Mouse (Mus musculus): ENCODE results near the gene Lrrc8d. TPM values are rescaled to one million over a fixed set of nuclear protein-coding genes. Genes with fewer than 3 reads are reported as not detected.

Gene Lrrc8d
- total and polyA plus RNA-seq, 2 experiments from 2014 or later: 8.8 to 10.0 TPM

GRCm38 (mm10) chr5:105867841-105868447, 168.2 kb downstream of the Lrrc8d start:
- peak; percentile 78 for DNase-seq (ENCODE audit: low spot score)
- Histone ChIP-seq H3K27ac (ENCODE audit: low read depth) (peak overlapping the region; percentile 30), H3K9me3 (replicated peaks; ENCODE audit: control insufficient read depth, low read length) (no peaks in the 10 kb centered on the region), H3K4me2 (ENCODE audit: low read depth, low read length) (peak overlapping the region; percentile 36), H3K27me3 (ENCODE audit: control insufficient read depth, insufficient read depth, low read length) (no peaks in the 10 kb centered on the region), H3K4me3 (ENCODE audit: low read depth, low read length) (peak overlapping the region; percentile 1; the same call in 1 of the 2 replicates), H3K9ac (replicated peaks; ENCODE audit: low read depth, low read length) (no peak overlapping the region), H3K4me1 (ENCODE audit: control insufficient read depth, insufficient read depth) (peaks cover 13% of the 10 kb centered on the region), H3K36me3 (replicated peaks; ENCODE audit: control insufficient read depth, insufficient read depth, low read length) (no peaks in the 10 kb centered on the region)
- no peak for TF ChIP-seq EP300 (IDR thresholded peaks at IDR 0.05; ENCODE audit: low read depth)
- no peak for TF ChIP-seq CTCF (IDR thresholded peaks at IDR 0.05; ENCODE audit: low read depth)
- WGBS: 43% methylated on average over 16 of the region's 16 CpGs
- ATAC-seq (ENCODE audit: insufficient read depth, low read depth): peak; percentile 71; the same call in 1 of the 2 replicates

GRCm38 (mm10) chr5:105868593-105868992, 168.8 kb downstream of the Lrrc8d start:
- peak; percentile 76 for DNase-seq (ENCODE audit: low spot score)
- no peaks in the 10 kb centered on the region for H3K9me3 ChIP-seq (replicated peaks; ENCODE audit: control insufficient read depth, low read length)
- no peaks in the 10 kb centered on the region for H3K27me3 ChIP-seq (ENCODE audit: control insufficient read depth, insufficient read depth, low read length)
- 26% methylated on average over 3 of the region's 3 CpGs for WGBS
- H3K36me3 ChIP-seq (replicated peaks; ENCODE audit: control insufficient read depth, insufficient read depth, low read length): no peaks in the 10 kb centered on the region
- peaks cover 16% of the 10 kb centered on the region for H3K4me1 ChIP-seq (ENCODE audit: control insufficient read depth, insufficient read depth)
- TF ChIP-seq EP300 (IDR thresholded peaks at IDR 0.05; ENCODE audit: low read depth): no peak
- TF ChIP-seq CTCF (IDR thresholded peaks at IDR 0.05; ENCODE audit: low read depth): peak; percentile 92
- no peak overlapping the region for H3K4me3 ChIP-seq (ENCODE audit: low read depth, low read length)
- no peak overlapping the region for H3K4me2 ChIP-seq (ENCODE audit: low read depth, low read length)
- peak overlapping the region; percentile 30; the same call in 1 of the 2 replicates for H3K27ac ChIP-seq (ENCODE audit: low read depth)
- peak; percentile 70; the same call in 1 of the 2 replicates for ATAC-seq (ENCODE audit: insufficient read depth, low read depth)
- H3K9ac ChIP-seq (replicated peaks; ENCODE audit: low read depth, low read length): no peak overlapping the region

- no peak overlapping the region for H3K27ac ChIP-seq (ENCODE audit: low read depth)
- no peak for DNase-seq (ENCODE audit: low spot score)
- no peaks in the 10 kb centered on the region for H3K27me3 ChIP-seq (ENCODE audit: control insufficient read depth, insufficient read depth, low read length)
- no peaks in the 10 kb centered on the region for H3K9me3 ChIP-seq (replicated peaks; ENCODE audit: control insufficient read depth, low read length)
- no peak overlapping the region for H3K4me2 ChIP-seq (ENCODE audit: low read depth, low read length)
- peaks cover 16% of the 10 kb centered on the region for H3K4me1 ChIP-seq (ENCODE audit: control insufficient read depth, insufficient read depth)
- ATAC-seq (ENCODE audit: insufficient read depth, low read depth): no peak
- WGBS: 75% methylated on average over 7 of the region's 7 CpGs
- TF ChIP-seq EP300 (IDR thresholded peaks at IDR 0.05; ENCODE audit: low read depth) (no peak), CTCF (IDR thresholded peaks at IDR 0.05; ENCODE audit: low read depth) (no peak)
- no peak overlapping the region for H3K9ac ChIP-seq (replicated peaks; ENCODE audit: low read depth, low read length)
- no peak overlapping the region for H3K4me3 ChIP-seq (ENCODE audit: low read depth, low read length)
- no peaks in the 10 kb centered on the region for H3K36me3 ChIP-seq (replicated peaks; ENCODE audit: control insufficient read depth, insufficient read depth, low read length)
Observed at GRCm38 (mm10) chr5:105869739-105870138, 170.0 kb downstream of the Lrrc8d start.

GRCm38 (mm10) chr5:105871140-105871539, 171.4 kb downstream of the Lrrc8d start:
- no peaks in the 10 kb centered on the region for H3K27me3 ChIP-seq (ENCODE audit: control insufficient read depth, insufficient read depth, low read length)
- no peaks in the 10 kb centered on the region for H3K36me3 ChIP-seq (replicated peaks; ENCODE audit: control insufficient read depth, insufficient read depth, low read length)
- TF ChIP-seq EP300 (IDR thresholded peaks at IDR 0.05; ENCODE audit: low read depth) (no peak), CTCF (IDR thresholded peaks at IDR 0.05; ENCODE audit: low read depth) (no peak)
- no peak for ATAC-seq (ENCODE audit: insufficient read depth, low read depth)
- 66% methylated on average over 3 of the region's 3 CpGs for WGBS
- H3K4me3 ChIP-seq (ENCODE audit: low read depth, low read length): no peak overlapping the region
- H3K9ac ChIP-seq (replicated peaks; ENCODE audit: low read depth, low read length): no peak overlapping the region
- H3K27ac ChIP-seq (ENCODE audit: low read depth): no peak overlapping the region
- no peak for DNase-seq (ENCODE audit: low spot score)
- no peaks in the 10 kb centered on the region for H3K9me3 ChIP-seq (replicated peaks; ENCODE audit: control insufficient read depth, low read length)
- peaks cover 16% of the 10 kb centered on the region for H3K4me1 ChIP-seq (ENCODE audit: control insufficient read depth, insufficient read depth)
- no peak overlapping the region for H3K4me2 ChIP-seq (ENCODE audit: low read depth, low read length)

- H3K4me1 ChIP-seq (ENCODE audit: control insufficient read depth, insufficient read depth): peaks cover 16% of the 10 kb centered on the region
- DNase-seq (ENCODE audit: low spot score) (no peak), ATAC-seq (ENCODE audit: insufficient read depth, low read depth) (no peak)
- no peak overlapping the region for H3K4me2 ChIP-seq (ENCODE audit: low read depth, low read length)
- H3K27ac ChIP-seq (ENCODE audit: low read depth): no peak overlapping the region
- no peaks in the 10 kb centered on the region for H3K27me3 ChIP-seq (ENCODE audit: control insufficient read depth, insufficient read depth, low read length)
- H3K9ac ChIP-seq (replicated peaks; ENCODE audit: low read depth, low read length): no peak overlapping the region
- 79% methylated on average over 8 of the region's 8 CpGs for WGBS
- H3K9me3 ChIP-seq (replicated peaks; ENCODE audit: control insufficient read depth, low read length): no peaks in the 10 kb centered on the region
- no peak for TF ChIP-seq EP300 (IDR thresholded peaks at IDR 0.05; ENCODE audit: low read depth)
- no peak for TF ChIP-seq CTCF (IDR thresholded peaks at IDR 0.05; ENCODE audit: low read depth)
- H3K36me3 ChIP-seq (replicated peaks; ENCODE audit: control insufficient read depth, insufficient read depth, low read length): no peaks in the 10 kb centered on the region
- no peak overlapping the region for H3K4me3 ChIP-seq (ENCODE audit: low read depth, low read length)
Observed at GRCm38 (mm10) chr5:105872176-105872575, 172.4 kb downstream of the Lrrc8d start.

- H3K4me2 ChIP-seq (ENCODE audit: low read depth, low read length): no peak overlapping the region
- H3K9ac ChIP-seq (replicated peaks; ENCODE audit: low read depth, low read length): no peak overlapping the region
- H3K4me3 ChIP-seq (ENCODE audit: low read depth, low read length): no peak overlapping the region
- no peaks in the 10 kb centered on the region for H3K27me3 ChIP-seq (ENCODE audit: control insufficient read depth, insufficient read depth, low read length)
- H3K4me1 ChIP-seq (ENCODE audit: control insufficient read depth, insufficient read depth): peaks cover 16% of the 10 kb centered on the region
- no peak for ATAC-seq (ENCODE audit: insufficient read depth, low read depth)
- no peak overlapping the region for H3K27ac ChIP-seq (ENCODE audit: low read depth)
- 35% methylated on average over 7 of the region's 7 CpGs for WGBS
- no peak for DNase-seq (ENCODE audit: low spot score)
- no peaks in the 10 kb centered on the region for H3K9me3 ChIP-seq (replicated peaks; ENCODE audit: control insufficient read depth, low read length)
- H3K36me3 ChIP-seq (replicated peaks; ENCODE audit: control insufficient read depth, insufficient read depth, low read length): no peaks in the 10 kb centered on the region
- TF ChIP-seq EP300 (IDR thresholded peaks at IDR 0.05; ENCODE audit: low read depth) (no peak), CTCF (IDR thresholded peaks at IDR 0.05; ENCODE audit: low read depth) (no peak)
Observed at GRCm38 (mm10) chr5:105872916-105873315, 173.1 kb downstream of the Lrrc8d start.

All from heart, postnatal 0 days (tissue).